Mouse (Mus musculus): ENCODE measurements around the gene Tmem116.

GRCm38 (mm10) chr5:121463601-121464250, 12.0 kb downstream of the Tmem116 start:
- TF ChIP-seq CTCF (IDR thresholded peaks at IDR 0.05; ENCODE audit: low read depth) (no peak), EP300 (optimal IDR thresholded peaks at IDR 0.05) (no peak)
